Mouse (Mus musculus): ENCODE results near the gene Stard10.

Gene Stard10

DNA sequence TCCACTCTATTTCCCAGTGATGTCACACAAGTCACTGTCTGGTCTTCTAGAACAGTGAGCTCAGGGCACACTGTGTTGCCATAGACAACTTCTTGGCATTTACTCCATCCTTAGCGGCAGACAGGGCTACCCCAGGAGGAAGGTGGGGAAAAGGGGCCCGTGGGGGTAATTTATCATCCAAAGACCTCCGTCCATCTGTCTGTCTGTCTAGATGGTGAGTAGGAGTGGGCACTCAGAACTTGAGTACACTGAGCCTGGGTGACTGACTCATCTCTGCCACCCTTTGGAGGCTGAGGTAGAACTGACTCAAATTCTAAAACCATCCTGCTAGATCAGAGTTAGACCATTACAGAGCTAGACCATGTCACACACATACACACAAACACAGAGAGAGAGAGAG lies at the start of gene Stard10:
TSS of gene Stard10 (plus strand) at position 73 of the 400 bp plus-strand sequence.
- DNase-seq, result no peak

DNA sequence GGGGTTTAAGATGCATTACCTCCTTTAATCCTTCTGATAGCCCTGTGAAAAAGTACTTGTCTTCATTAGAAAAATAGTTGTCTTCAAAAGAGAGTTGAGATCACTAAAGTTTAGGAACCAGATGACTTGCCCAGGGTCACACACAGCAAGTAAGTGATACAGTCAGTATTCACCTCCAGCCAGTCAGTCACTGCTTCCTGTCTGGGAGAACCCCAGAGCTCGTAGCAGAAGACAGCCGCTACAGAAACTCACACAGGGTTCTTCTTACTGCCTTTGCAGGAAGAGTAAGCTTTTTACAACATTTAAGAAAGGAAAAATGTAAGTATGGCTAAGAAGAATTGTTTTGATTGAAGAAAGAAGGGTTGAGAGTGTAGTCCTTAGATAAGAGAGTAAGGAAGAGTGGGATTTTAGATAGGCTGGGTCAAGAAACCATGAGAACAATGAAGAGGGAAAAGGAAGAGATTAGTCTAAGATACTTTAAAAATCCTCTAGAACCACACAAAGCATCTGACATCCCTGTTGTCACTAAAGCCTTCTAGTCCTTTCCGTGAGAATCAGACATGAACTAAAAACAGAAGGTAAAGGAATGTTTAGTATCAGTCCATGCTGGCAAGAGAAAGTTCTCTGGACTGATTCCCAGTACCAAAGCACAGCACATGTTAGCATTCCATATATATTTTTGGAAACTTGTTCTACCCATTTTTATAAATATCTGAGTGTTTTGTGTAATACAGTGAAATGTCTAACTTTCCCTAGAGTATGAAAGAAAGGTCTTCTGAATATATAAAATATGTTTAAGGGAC lies 49.2 kb upstream of the Stard10 start:
- DNase-seq, result peak; percentile 10

DNA sequence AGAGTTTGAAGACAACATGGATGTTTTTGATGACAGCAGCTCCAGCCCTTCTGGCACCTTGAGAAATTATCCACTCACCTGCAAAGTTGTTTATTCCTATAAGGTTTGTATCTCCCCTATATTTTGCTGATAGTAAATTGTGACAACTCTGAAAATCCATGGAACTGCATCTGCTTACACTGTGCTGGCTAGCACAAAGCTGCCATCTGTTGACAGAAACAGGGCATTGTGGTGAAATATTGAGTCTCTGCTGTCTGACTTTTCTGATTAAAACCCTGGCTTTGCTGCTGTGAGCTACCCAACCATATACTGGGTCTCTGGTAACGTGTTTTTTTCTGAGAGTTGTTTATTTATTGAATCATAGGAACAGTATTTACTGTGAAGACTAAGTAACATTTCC lies 45.3 kb upstream of the Stard10 start:
- no peak for DNase-seq

DNA sequence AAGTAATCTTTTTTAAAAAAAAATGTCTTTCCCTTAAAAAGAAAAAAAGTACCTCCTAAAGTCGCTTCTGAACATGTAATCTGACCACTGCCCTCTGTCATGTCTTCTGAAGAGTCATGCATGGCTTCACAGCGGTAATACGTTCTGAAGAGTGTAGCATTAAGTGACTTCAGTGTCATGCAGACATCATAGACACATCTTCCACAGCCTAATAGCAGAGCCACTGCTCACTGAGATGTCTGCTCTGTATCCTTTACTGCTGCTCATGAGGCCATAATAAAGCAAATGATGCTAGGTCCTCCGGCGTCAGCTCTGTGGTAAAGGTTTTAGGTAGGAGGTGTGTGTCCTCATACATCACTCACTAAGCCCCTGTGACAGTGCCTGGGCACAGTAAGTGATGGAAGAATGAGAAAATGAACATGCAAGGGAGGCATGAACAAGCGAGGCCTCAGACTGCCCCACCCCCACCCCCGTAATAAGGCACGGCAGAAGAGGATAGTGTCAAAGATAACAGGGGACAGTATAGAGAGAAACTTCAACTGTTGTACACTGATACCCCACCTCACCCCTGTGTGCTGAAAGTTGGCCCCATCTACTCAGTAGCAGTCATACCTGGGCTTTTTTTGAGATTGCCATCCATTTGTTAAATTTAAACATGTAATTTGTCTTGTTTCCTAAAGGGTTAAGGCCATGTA lies 44.3 kb upstream of the Stard10 start:
- no peak for DNase-seq

DNA sequence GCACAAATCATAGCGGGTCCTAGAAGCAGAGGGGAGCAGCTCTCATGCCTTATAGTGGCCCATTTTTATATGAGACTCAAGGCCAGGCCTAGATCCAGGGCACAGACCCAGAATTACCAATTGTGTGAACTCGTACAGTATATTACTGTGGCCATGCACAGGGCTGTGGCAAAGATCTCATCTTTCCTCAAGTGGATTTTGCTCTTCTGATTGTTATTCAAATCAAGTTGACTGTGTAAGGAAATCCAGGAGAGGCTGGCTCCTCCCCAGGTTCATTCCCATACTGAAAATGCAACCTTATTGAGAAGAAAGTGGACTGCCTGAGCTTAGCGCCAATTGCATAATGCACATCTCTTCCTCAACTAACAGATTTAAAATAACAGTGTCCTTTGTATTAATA lies 34.2 kb upstream of the Stard10 start:
- no peak for DNase-seq

DNA sequence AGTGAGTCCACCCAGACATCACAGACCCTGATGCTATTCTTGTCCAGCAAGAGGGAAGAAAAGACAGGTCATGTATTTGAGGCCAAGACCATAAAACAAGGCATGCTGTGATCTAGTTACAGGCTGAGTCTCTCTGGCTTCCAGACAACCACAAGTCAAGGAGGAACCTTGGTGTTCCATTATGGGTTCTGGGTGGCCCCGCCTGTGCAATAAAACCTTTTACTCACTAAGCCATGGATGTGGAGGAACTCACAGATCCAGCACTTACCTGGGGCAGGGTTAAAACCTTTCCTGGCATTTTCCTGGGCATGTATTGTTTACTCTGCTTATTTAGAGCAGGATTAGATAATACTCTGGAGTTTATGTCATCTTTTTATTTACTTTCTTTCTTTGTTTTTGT lies 32.4 kb upstream of the Stard10 start:
- no peak for DNase-seq

DNA sequence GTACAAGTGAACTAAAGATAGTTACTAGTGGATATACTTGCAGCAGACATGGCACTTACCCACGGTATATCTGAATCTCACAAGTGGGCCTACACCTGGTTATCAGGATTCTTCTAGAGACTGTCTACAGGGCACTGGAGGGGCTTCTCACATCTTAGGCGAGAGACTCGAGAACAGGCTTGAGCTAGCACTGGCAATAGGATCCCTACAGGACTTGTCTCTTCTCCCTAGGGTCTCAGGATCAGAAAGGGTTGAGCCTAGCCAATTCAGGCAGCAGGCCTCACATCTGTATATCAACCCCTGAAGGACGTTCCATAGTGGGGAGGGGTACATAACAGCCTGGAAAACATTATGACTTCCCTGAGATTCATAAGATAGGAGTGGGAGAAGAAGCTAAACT lies 30.0 kb upstream of the Stard10 start:
- no peak for DNase-seq

DNA sequence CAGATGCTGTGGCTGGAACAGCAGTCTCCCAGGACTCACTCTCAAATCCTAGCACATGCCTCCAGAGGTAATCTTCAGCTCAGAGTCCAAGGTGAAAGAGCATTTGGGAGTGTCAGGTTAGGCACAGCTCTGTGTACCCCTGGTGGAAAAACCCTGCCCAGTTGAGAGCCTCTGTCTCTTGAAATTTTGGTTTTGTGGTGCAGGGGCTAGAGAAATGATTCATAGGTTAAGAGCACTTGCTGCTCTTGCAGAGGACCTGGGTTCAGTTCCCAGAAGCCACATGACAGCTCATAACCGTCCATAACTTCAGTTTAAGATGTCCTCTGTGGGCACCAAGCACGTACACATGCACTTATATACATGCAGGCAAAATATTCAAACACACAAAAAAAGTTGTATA lies 29.1 kb upstream of the Stard10 start:
- no peak for DNase-seq

DNA sequence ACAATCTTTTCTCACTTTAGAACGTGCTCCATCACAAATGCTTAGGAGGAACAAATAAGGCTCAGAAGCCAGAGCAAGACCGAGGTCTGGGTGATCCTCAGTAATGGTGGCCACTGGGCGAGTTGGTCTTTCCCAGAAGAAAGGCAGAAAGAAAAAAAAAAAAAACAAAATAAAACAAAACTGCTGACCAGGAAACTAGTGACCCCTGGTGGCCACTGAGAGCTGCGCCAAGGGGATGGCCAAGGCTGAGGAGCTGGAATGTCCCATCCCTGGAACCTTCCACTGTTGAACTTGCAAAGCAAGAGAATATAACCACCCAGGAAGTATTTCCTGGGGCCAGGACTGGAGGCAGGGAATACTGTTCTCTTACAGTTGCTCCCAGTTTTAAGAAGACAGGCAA lies 28.4 kb upstream of the Stard10 start:
- peak; percentile 73 for DNase-seq

DNA sequence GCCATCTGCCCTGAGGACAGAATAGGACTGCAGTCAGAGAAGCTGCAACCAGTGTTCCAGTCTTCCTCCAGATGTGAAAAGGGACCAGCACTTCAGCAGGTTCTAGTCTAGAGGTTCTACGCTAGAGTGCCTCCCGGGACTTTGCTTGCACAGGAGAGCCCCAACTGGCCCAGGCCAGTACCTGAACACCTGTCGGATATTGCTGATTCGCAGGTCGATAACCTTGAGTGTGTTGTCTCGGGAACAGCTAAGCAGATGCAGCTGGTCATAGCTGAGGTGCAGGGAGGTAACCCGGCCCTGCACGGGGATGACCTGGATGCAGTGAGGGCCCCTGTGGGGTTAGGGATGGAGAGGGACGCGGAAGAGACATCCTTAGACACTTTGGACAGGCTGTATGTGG lies 26.5 kb upstream of the Stard10 start:
- no peak for DNase-seq

DNA sequence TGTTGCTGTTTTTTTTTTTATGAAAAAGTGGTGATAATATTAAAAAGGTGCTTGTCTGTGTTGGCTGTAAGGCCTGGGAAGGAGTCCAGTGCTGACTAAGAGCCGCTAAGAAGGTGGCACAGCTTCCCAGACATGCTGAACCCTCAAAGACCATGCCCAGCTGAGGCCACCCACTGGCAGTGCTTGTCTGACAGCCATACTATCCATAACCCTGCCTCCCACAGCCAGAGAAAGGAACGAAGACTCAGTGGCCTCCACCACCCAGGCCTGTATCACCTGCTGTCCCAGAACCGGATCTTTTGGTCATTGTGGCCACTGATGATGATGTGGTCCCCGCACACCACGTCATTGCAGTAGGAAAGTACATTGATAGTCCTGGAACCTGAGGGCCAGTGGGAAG lies 25.7 kb upstream of the Stard10 start:
- DNase-seq, result no peak

DNA sequence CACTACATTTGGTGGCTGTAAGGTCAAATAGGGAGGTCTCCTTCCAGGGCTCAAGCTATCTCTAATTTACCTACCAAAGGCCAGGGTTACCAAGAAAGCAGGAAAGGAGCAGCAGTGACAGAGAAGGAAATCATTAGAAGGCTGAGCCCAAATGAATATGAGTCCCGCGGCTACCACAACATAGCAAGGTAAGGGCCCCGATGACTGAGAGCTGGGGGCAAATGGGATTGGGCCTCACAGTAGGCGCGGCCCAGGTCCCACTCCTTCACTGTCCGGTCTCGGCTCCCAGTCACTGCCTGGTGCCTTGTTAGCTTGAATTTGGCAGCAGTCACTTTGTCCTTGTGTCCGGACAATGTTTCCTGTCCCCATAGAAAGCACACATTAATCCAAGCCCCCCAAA lies 25.2 kb upstream of the Stard10 start:
- no peak for DNase-seq

DNA sequence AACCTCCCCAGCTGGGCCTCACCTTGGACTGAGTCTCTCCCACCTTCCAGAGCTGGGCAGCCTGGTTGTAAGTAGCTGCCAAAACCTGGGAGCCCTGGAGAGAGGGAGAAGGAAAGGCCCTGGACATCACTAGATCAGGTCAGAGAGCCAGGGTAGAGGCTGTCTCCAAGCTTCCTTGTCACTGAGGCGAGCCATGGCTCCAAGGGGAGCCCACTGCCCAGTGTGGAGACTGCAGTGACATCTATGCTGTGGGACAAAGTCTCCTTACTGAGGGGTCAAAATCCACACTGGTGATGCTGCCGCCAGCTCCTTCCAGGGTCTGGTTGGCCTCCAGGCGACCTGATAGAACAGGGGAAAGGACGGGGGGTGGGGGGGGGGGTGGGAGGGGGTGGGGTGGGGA lies 24.8 kb upstream of the Stard10 start:
- DNase-seq, result no peak

DNA sequence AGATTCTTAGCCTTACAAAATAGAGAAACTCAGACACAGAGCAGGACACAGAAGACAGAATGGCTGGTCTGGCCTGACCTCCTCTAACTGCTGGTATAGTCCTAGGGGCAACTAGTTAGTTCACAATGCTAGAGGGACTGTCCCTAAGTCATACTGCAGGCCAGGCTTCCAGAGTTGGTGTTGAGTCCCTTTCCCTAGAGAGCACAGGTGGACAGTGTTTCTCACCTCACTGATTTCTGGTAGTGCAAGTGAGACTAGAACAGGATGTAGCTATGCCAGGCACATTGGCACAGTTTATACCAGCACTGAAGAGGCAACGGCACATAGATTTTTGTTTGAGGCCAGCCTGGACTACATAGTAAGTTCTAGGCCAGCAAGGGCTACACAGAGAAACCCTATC lies 24.2 kb upstream of the Stard10 start:
- no peak for DNase-seq

DNA sequence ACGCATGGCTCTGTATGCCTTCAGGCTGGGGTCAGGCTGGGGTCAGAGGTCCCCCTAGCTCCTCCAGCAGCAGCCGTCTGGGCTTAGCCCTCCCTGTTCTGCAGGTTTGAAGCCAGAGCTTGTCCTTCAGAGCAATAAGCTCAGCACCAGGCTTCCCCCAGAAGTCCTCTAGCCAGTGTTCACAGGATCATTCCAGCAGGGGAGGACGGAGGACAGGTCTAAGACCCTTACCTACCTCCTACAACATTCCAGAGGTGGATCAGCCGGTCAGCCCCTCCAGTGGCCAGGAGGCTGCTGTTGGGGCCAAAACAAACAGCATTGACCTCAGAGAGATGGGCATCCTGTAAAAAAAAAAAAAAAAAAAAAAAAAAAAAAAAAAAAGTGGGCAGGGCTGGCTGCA lies 23.7 kb upstream of the Stard10 start:
- no peak for DNase-seq

DNA sequence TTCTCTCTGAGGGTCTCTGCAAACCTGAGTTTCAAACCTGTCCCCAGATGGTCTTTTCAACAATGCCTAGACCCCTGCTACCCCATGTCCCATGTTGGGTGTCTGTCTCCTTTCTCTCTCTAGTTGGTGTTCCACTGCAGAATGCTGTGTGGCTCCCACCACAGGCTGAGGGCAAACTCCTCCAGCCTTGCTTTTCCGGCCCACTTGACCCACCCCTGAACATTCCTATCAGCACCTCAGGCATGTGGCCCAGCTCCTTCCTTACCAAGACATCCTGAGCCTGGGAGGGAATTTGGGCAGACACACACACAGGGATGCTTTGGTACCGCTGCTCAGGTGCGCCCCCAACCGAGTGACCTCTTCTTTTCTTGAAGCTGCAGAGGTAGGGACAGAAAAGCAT lies 23.3 kb upstream of the Stard10 start:
- no peak for DNase-seq

DNA sequence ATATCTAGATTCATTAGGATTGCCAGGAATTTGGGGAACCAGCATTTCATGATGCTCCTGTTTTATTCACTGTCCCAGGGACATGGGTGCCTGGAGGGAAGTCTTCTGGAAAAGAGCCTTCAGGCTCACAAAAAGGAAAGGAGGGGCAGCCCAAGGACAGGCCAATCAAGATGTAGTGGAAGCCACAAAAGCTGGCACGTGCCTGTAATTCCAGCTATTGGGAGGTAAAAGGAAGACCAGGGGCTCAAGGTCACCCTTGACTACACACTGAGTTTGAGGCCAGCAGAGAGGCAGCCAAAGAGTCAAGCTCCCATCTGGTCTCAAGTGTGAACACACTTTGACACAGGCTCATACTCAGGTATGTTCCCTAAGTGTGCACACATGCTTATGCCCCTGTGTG lies 21.4 kb upstream of the Stard10 start:
- no peak for DNase-seq

DNA sequence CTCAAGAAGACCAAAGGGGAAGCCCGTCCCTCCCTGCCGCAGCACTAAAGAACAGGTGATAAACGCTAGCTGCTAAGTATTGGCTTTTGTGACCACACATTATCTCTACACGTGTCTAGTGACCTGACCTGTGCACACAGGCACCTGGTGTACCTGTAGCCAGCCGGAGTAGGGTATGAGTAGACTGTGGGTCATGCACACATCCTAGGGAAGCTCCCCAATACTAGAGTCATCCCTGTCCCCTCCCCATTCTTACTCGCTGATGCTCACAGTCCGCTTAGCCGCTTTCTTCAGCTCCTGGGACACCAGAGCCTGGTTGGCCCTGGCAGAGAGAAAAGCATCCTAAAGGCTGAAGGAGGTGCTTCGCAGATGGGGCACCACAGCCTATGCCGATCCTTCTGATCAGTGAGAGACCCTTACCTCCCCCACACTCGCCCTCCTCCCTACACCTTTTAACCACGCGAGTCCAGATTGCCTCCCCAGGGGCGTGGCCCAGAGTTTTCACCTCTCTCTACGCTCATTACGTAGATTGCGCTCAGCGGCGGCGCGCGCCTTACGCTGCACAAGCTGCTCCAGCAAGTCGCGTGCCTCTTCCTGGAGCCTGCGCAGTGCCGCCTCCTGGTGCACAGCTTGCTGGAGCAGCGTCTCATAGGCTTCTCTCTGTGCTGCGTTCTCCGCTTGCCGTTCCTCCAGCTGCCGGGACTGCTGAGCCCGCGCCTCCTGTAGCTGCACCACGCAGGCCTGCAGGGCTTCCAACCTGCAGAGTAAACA lies 20.4 kb upstream of the Stard10 start:
- DNase-seq, result peak; percentile 81

DNA sequence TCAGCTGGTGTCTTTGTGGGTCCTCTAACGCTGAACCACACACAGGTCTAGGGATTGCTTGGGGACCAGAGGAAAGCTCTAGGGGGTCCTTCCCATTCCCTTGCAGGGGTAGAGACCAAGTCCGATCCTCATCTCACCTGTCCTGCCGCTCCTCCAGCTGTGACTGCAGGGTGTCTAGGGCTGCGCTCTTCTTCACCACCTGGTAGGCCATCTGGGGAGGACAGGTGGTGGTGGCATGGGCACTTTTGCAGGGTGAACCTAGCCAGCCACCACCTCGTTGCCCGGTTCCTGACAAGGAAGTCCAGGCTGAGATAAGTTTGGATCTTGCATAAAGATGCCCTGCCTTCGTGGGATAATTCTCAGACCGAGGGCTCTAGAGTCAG lies 19.9 kb upstream of the Stard10 start:
- no peak for DNase-seq

DNA sequence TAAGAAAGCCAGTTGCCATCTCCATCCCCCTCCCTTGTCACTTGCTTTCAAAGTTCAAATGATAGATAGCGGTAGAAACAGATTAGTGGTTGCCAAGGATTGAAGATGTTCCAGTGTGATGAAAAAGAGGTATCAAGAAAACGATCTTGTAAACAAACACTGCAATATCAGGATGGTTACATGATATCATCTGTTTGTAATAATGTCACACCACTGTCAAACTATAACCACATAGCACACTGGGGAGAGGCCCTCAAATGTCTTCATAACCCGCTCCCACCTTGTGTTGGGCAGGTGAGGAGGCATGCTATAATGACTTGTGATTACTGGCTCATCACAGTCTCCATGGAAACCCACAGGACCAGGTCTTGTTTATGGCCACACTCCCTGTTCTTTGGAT lies 18.5 kb upstream of the Stard10 start:
- DNase-seq, result no peak

DNA sequence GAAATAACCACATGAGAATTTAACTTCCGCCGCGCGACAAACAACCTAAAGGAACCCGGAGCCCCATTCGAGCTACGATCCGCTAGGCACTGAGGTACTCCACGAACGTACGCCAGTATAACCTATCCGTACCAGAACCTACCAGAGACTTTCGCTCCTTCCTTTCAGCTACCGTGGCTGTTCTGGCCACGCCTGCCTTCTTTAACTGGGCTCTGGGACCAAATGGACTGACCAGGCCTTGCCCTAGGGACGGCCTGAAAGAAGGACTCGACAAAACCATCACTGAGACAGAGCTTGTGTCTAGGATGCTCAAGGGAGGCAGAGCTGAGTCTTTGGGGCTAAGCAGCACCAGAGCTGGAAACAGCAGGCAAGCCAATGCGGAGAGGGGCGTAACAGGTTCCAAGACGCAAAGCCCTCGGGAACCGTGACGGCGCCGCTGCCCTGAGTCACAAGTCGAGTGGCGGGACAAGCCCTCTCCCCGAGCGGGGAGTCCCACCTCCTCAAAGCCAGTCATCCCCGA lies 15.5 kb upstream of the Stard10 start:
- DNase-seq, result no peak

DNA sequence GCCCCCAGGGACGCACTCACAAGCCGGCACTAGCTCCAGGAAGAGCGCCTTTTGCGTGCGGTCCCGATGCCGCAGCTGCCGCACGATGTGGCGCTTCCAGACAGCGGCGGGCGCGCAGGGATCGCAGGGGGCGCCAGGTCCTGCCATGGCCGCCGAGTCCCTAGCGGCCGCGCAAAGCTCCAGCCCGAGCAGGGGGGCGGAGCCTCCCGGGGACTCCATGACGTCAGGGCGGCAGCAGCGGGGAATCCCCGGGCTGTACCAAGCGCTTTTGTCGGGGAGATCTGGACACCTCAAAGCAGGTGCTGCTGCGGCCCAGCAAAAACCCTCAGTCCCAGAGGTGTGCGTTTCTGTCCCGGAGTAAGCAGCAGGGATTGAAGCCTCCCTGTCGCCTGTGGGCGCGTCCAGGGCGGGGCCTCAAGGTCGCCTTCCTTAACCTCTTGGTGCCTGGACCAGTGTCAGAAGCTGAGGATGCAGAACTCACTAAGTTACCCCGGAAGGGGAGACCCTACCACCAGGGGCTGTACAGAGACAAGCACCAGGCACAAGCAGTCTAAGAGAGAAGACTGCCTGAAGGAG lies 14.9 kb upstream of the Stard10 start, which contains the start of gene Atg16l2:
TSS of gene Atg16l2 (minus strand) at position 371 of the 576 bp plus-strand sequence.
- peak; percentile 93 for DNase-seq

DNA sequence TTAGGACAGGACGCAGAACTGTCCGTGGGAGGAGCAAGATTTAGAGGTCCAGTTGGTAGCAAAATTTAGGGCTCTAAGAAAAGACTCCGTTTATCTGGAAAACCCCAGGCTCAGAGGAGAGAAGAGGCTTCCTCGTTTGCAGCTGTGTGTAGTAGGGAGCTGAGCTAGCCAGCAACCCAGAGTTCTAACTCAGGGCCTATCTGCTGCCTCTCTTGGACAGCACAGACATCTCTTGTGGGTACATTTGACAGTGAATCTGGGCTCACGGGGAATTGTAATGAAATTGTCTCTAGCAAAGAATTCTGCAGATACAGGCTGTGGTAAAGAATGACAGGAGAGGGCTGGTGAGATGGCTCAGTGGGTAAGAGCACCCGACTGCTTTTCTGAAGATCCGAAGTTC lies 14.2 kb upstream of the Stard10 start:
- DNase-seq, result no peak
